Mouse (Mus musculus): ENCODE data around the gene Sap30. TPM values are rescaled to one million over a fixed set of nuclear protein-coding genes. Genes with fewer than 3 reads are reported as not detected.
"Not testable (repeated sequence)": the region's sequence is repeated elsewhere in the genome, so short reads cannot be mapped to it uniquely, and the experiment has no call there.

Sap30 gene
- total and polyA plus RNA-seq, 2 experiments from 2014 or later: 14.6 to 21.0 TPM

DNA sequence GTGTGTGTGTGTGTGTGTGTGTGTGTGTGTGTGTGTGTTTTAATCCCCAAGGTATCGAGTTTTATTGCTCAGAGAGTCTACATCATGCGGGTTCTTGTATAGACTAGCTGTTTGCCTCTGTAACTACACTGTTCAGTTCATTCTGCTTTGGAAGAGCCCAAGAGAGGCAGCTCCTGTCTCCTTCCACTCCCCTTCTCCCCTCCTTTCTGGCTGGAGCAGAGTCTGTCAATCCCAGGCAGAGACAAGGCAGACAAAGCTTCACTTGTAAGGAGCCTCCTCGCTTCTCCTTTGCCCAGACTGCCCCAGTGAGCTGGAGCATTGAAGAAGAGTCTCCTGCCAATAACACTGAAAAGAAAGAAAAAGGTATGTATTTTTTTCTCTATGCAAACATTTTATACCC lies 31.9 kb downstream of the Sap30 start, which contains the start of gene Scrg1:
Scrg1 (plus strand) TSS at position 159 of the 400 bp plus-strand sequence.
- H3K27ac ChIP-seq (ENCODE audit: low read depth, low read length): peak within 1 kb of the TSS; percentile 47
- 66% methylated on average over 3 of the region's 3 CpGs for WGBS
- H3K9me3 ChIP-seq (ENCODE audit: low read length): no peaks in the 10 kb centered on the region
- peak within 1 kb of the TSS; percentile 20; the same call in 1 of the 2 replicates for H3K4me2 ChIP-seq (ENCODE audit: low read depth, low read length, poor library complexity, severe bottlenecking)
- TF ChIP-seq CTCF (IDR thresholded peaks at IDR 0.05): no peak
- no peak within 1 kb of the TSS for H3K9ac ChIP-seq (replicated peaks; ENCODE audit: low read length, poor library complexity, severe bottlenecking)
- ATAC-seq (ENCODE audit: low FRiP score): peak; percentile 66; the same call in 1 of the 2 replicates
- H3K4me1 ChIP-seq (ENCODE audit: insufficient read depth, low read length): no peaks in the 10 kb centered on the region
- H3K4me3 ChIP-seq (ENCODE audit: low read depth, low read length): peak within 1 kb of the TSS; percentile 4; the same call in 1 of the 2 replicates
- no peaks in the 10 kb centered on the region for H3K36me3 ChIP-seq (ENCODE audit: insufficient read depth, low read length)
- H3K27me3 ChIP-seq (ENCODE audit: insufficient read depth, low read length): no peaks in the 10 kb centered on the region
- peak; percentile 46 for DNase-seq (ENCODE audit: low spot score)

DNA sequence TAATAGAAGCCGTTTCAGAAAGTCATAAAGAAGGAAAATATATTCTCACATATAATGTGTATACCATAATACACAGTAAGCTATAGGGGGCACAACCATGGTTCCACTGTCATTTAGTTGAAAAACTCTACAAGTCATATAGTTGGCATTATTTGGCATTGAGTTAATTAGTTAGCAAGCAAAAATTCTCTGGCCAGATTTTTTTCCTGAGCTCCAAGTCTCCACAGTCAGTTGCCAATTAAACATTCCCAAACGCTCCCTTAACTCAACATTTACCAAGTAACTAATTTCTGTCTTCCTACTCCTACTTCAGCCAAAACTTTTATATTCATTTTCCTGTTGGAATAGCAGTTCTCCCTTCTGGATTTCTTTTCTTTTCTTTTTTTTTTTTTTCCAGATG lies 34.3 kb downstream of the Sap30 start:
- no peaks in the 10 kb centered on the region for H3K36me3 ChIP-seq (ENCODE audit: insufficient read depth, low read length)

GRCm38 (mm10) chr8:57451896-57452295 lies 35.8 kb downstream of the Sap30 start:
- Histone ChIP-seq H3K27ac (ENCODE audit: low read depth, low read length) (no peak overlapping the region), H3K4me3 (ENCODE audit: low read depth, low read length) (no peak overlapping the region), H3K4me1 (ENCODE audit: insufficient read depth, low read length) (no peaks in the 10 kb centered on the region), H3K36me3 (ENCODE audit: insufficient read depth, low read length) (no peaks in the 10 kb centered on the region), H3K9me3 (ENCODE audit: low read length) (no peaks in the 10 kb centered on the region), H3K4me2 (ENCODE audit: low read depth, low read length, poor library complexity, severe bottlenecking) (no peak overlapping the region), H3K27me3 (ENCODE audit: insufficient read depth, low read length) (no peaks in the 10 kb centered on the region), H3K9ac (replicated peaks; ENCODE audit: low read length, poor library complexity, severe bottlenecking) (no peak overlapping the region)
- 97% methylated on average over 4 of the region's 4 CpGs for WGBS
- no peak for ATAC-seq (ENCODE audit: low FRiP score)
- DNase-seq (ENCODE audit: low spot score): no peak
- TF ChIP-seq CTCF (IDR thresholded peaks at IDR 0.05): no peak

More for the DNA sequence above, 34.3 kb downstream of the Sap30 start:
- DNase-seq (ENCODE audit: low spot score) (no peak), ATAC-seq (ENCODE audit: low FRiP score) (no peak)
- WGBS: 95% methylated on average over 2 of the region's 2 CpGs
- no peak overlapping the region for H3K4me3 ChIP-seq (ENCODE audit: low read depth, low read length)
- no peaks in the 10 kb centered on the region for H3K4me1 ChIP-seq (ENCODE audit: insufficient read depth, low read length)
- no peak overlapping the region for H3K4me2 ChIP-seq (ENCODE audit: low read depth, low read length, poor library complexity, severe bottlenecking)
- H3K9me3 ChIP-seq (ENCODE audit: low read length): no peaks in the 10 kb centered on the region
- H3K27me3 ChIP-seq (ENCODE audit: insufficient read depth, low read length): no peaks in the 10 kb centered on the region
- H3K27ac ChIP-seq (ENCODE audit: low read depth, low read length): no peak overlapping the region
- no peak for TF ChIP-seq CTCF (IDR thresholded peaks at IDR 0.05)
- H3K9ac ChIP-seq (replicated peaks; ENCODE audit: low read length, poor library complexity, severe bottlenecking): no peak overlapping the region

DNA sequence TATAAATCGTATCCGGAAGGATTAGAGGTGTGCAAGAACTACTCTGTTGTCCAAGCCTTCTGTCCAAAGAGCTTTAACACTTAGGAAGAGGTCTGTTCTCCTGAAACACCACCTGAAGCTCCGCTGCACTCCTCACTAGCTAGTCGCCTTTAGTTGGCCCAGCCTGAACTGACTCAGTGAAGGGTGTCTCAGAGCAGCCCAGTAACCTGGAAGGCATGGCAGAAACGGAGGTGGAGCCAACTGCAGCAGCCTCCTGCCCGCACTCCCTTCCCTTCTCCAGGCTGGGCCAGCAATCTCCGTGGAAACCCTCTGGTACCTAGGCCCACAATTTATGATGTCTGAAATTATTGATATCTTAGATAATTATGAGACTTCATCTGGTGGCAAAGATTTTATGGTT lies 36.9 kb downstream of the Sap30 start:
- ATAC-seq (ENCODE audit: low FRiP score) (no peak), DNase-seq (ENCODE audit: low spot score) (no peak)
- H3K36me3 ChIP-seq (ENCODE audit: insufficient read depth, low read length): no peaks in the 10 kb centered on the region
- H3K27me3 ChIP-seq (ENCODE audit: insufficient read depth, low read length): no peaks in the 10 kb centered on the region
- no peak overlapping the region for H3K4me2 ChIP-seq (ENCODE audit: low read depth, low read length, poor library complexity, severe bottlenecking)
- no peaks in the 10 kb centered on the region for H3K9me3 ChIP-seq (ENCODE audit: low read length)
- 75% methylated on average over 7 of the region's 7 CpGs for WGBS
- H3K4me1 ChIP-seq (ENCODE audit: insufficient read depth, low read length): no peaks in the 10 kb centered on the region
- no peak overlapping the region for H3K27ac ChIP-seq (ENCODE audit: low read depth, low read length)
- no peak overlapping the region for H3K9ac ChIP-seq (replicated peaks; ENCODE audit: low read length, poor library complexity, severe bottlenecking)
- TF ChIP-seq CTCF (IDR thresholded peaks at IDR 0.05): no peak
- H3K4me3 ChIP-seq (ENCODE audit: low read depth, low read length): no peak overlapping the region

- not testable (repeated sequence) for H3K27ac ChIP-seq (ENCODE audit: low read depth, low read length); H3K9me3 ChIP-seq (ENCODE audit: low read length); H3K9ac ChIP-seq (replicated peaks; ENCODE audit: low read length, poor library complexity, severe bottlenecking); H3K4me2 ChIP-seq (ENCODE audit: low read depth, low read length, poor library complexity, severe bottlenecking); DNase-seq (ENCODE audit: low spot score); H3K4me3 ChIP-seq (ENCODE audit: low read depth, low read length); ATAC-seq (ENCODE audit: low FRiP score); H3K4me1 ChIP-seq (ENCODE audit: insufficient read depth, low read length); H3K27me3 ChIP-seq (ENCODE audit: insufficient read depth, low read length); H3K36me3 ChIP-seq (ENCODE audit: insufficient read depth, low read length)
- WGBS: 93% methylated on average over 4 of the region's 5 CpGs
Measured at GRCm38 (mm10) chr8:57445901-57446300, 41.8 kb downstream of the Sap30 start.

- no peak overlapping the region for H3K4me3 ChIP-seq (ENCODE audit: low read depth, low read length)
- no peak overlapping the region for H3K9ac ChIP-seq (replicated peaks; ENCODE audit: low read length, poor library complexity, severe bottlenecking)
- TF ChIP-seq CTCF (IDR thresholded peaks at IDR 0.05): no peak
- H3K27me3 ChIP-seq (ENCODE audit: insufficient read depth, low read length): no peaks in the 10 kb centered on the region
- 78% methylated on average over 4 of the region's 4 CpGs for WGBS
- H3K4me2 ChIP-seq (ENCODE audit: low read depth, low read length, poor library complexity, severe bottlenecking): no peak overlapping the region
- no peaks in the 10 kb centered on the region for H3K4me1 ChIP-seq (ENCODE audit: insufficient read depth, low read length)
- no peaks in the 10 kb centered on the region for H3K9me3 ChIP-seq (ENCODE audit: low read length)
- DNase-seq (ENCODE audit: low spot score) (no peak), ATAC-seq (ENCODE audit: low FRiP score) (no peak)
- H3K36me3 ChIP-seq (ENCODE audit: insufficient read depth, low read length): no peaks in the 10 kb centered on the region
- no peak overlapping the region for H3K27ac ChIP-seq (ENCODE audit: low read depth, low read length)
Measured at GRCm38 (mm10) chr8:57443289-57443688, 44.4 kb downstream of the Sap30 start.

Measured in midbrain, postnatal 0 days (tissue).